Mouse (Mus musculus) embryonic fibroblast, embryonic 13.5 days (primary cell): ENCODE measurements around the gene Gm49027.

ENCODE experiments used
- CTCF ChIP-seq: IDR thresholded peaks from 2 replicates; pipeline ENCODE4 v1.5.1; 2011; ENCODE audit warnings: mild to moderate bottlenecking, control low read depth, low read length, moderate library complexity, borderline replicate concordance; ENCODE audit not compliant: insufficient read depth
- POLR2A ChIP-seq: IDR thresholded peaks from 2 replicates; pipeline ENCODE4 v1.6.1; 2011; ENCODE audit warnings: low read depth, mild to moderate bottlenecking, control low read depth, low read length, moderate library complexity

GRCm38 (mm10) chr5:123499717-123500116, 25.6 kb downstream of the Gm49027 start:
- no peak for TF ChIP-seq CTCF
- TF ChIP-seq POLR2A, result no peak
